ENCODE assay signal across 12 mouse cellular contexts in the genomic region with DNA sequence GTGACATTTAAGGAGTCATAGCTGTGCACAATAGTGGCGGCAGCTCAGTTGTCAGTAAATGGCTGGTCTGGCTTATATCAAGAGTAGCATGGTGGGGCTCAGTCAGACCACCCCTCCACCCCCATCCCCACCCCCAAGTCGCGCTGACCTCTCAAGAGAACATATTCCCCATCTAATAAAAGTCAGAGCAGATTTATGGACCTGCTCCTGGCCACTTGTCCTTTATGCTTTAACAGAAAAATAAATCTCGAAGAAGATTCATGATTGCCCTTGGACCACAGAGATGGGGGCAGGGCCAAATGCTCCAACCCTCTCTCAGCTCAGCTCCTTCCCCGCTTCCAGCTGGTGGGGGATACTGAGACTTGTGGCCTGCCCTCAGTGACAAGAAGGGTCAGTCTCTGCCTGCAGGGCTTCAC.
A peak's percentile ranks its signal among the peaks of the same experiment; 100 is the strongest.
DNase-seq lines count a peak whose midpoint lies in the region; ATAC-seq lines count a peak whose summit lies in the region.
"Had no signal": no experiment of that assay in that cellular context is flagged by ENCODE, and none has a peak within 500 bp of the region (broad histone marks: within the 10 kb centered on the region; RNA-seq: fewer than 3 reads in every experiment).

No protein-coding gene starts in this region.

- H3K9me3 ChIP-seq in heart, embryonic 13.5 days: no peaks in the 10 kb centered on the region
- H3K9me3 ChIP-seq in limb, embryonic 11.5 days (ENCODE audit: control insufficient read depth, low read length): no peaks in the 10 kb centered on the region
- H3K9me3 ChIP-seq: forebrain, embryonic 15.5 days; intestine, embryonic 15.5 days had no signal

- no peak overlapping the region for H3K9ac ChIP-seq in heart, embryonic 13.5 days
- no peak overlapping the region for H3K9ac ChIP-seq in limb, embryonic 11.5 days (ENCODE audit: low read length)
- H3K9ac ChIP-seq: forebrain, embryonic 15.5 days; intestine, embryonic 15.5 days had no signal

- peak overlapping the region; percentile 48; the same call in 1 of the 2 replicates for H3K27ac ChIP-seq in heart, embryonic 13.5 days (replicated peaks)
- H3K27ac ChIP-seq in limb, embryonic 11.5 days (replicated peaks; ENCODE audit: low read depth, low read length): no peak overlapping the region
- H3K27ac ChIP-seq: forebrain, embryonic 15.5 days; intestine, embryonic 15.5 days; stomach, postnatal 0 days had no signal

- no peaks in the 10 kb centered on the region for H3K36me3 ChIP-seq in heart, embryonic 13.5 days
- no peaks in the 10 kb centered on the region for H3K36me3 ChIP-seq in limb, embryonic 11.5 days (ENCODE audit: control insufficient read depth, insufficient read depth, low read length)
- H3K36me3 ChIP-seq: forebrain, embryonic 15.5 days; intestine, embryonic 15.5 days had no signal

- 27% methylated on average over 5 of the region's 5 CpGs for WGBS in heart, embryonic 13.5 days
- 8% methylated on average over 5 of the region's 5 CpGs for WGBS in limb, embryonic 11.5 days

- peaks cover 55% of the 10 kb centered on the region for H3K4me1 ChIP-seq in heart, embryonic 13.5 days
- peaks cover 23% of the 10 kb centered on the region for H3K4me1 ChIP-seq in limb, embryonic 11.5 days (ENCODE audit: control insufficient read depth, insufficient read depth, low read length)

- no peak for ATAC-seq in heart, embryonic 13.5 days (ENCODE audit: extremely low read depth, insufficient number of reproducible peaks, low FRiP score, low TSS enrichment)
- peak; percentile 77 for ATAC-seq in limb, embryonic 11.5 days (ENCODE audit: insufficient number of reproducible peaks, low FRiP score, low TSS enrichment, low read depth)
- ATAC-seq: forebrain, embryonic 15.5 days; intestine, embryonic 15.5 days had no signal

- H3K4me3 ChIP-seq in heart, embryonic 13.5 days: no peak overlapping the region
- no peak overlapping the region for H3K4me3 ChIP-seq in limb, embryonic 11.5 days (ENCODE audit: low read depth, low read length)
- H3K4me3 ChIP-seq: forebrain, embryonic 15.5 days; intestine, embryonic 15.5 days had no signal

- H3K27me3 ChIP-seq in heart, embryonic 13.5 days (replicated peaks): no peaks in the 10 kb centered on the region
- H3K27me3 ChIP-seq in limb, embryonic 11.5 days (ENCODE audit: control insufficient read depth, insufficient read depth, low read length): no peaks in the 10 kb centered on the region
- H3K27me3 ChIP-seq: forebrain, embryonic 15.5 days; intestine, embryonic 15.5 days had no signal

- no peak for DNase-seq in heart, adult 9 months (ENCODE audit: low spot score in 2 of 2)
- DNase-seq in adrenal gland, adult 2 months: peak; percentile 79
- peak; percentile 52 for DNase-seq in embryo, embryonic 10.5 days (ENCODE audit: low spot score)
- peak; percentile 65 for DNase-seq in limb, embryonic 11.5 days (ENCODE audit: low spot score)
- DNase-seq in right cerebral cortex, adult 2 months (ENCODE audit: low spot score in 2 of 2): no peak
- DNase-seq in thymus, postnatal 4 days: no peak
- DNase-seq: cerebellum, postnatal 14 days; right cerebral cortex, postnatal 14 days had no signal

- no peak overlapping the region for H3K4me2 ChIP-seq in heart, embryonic 13.5 days
- H3K4me2 ChIP-seq in limb, embryonic 11.5 days (ENCODE audit: low read depth, severe bottlenecking): no peak overlapping the region
- H3K4me2 ChIP-seq: forebrain, embryonic 15.5 days; intestine, embryonic 15.5 days had no signal

Comparison
In these comparisons a context has a peak if more than half of its experiments do, and no peak if none do; other contexts are left out.
1. DNase-seq: peak in adrenal gland, adult 2 months (single experiment), embryo, embryonic 10.5 days (single experiment) and limb, embryonic 11.5 days (single experiment); none in heart, adult 9 months (0 of 2), right cerebral cortex, adult 2 months (0 of 2) and thymus, postnatal 4 days (single experiment).